ENCODE assay signal across 11 mouse cellular contexts in the genomic region with DNA sequence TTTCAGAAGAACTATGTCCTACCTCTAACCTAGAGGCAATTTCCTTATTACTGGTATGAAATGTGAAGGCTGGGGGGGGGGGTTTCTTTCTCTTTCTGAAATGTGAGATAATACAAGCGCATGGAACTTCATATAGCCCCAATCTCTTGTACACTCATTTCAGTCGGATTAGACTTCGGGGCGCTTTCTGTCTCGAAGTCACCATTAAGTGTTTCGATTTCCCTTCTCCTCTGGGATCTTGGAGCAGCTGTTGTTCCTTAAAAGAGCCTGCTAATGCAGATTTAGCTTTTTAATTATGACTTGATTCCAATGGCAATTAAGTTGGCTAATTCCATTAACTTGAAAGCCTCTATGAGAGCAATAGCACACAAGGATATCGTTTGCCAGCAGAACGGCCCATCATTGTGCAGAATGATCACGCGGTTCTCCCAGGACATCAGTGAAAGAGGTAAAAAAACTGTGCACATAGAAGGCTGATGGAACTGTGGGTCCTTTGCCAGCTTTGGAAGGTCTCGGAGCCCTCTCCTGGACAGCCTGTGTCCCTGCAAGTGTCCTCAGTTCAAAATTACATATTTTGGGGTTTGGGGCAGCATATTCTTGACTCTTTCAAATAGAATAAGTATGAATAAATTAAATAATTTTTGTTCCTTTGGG. TPM values are rescaled to one million over a fixed set of nuclear protein-coding genes. Genes with fewer than 3 reads are reported as not detected.
DNase-seq lines count a peak whose midpoint lies in the region; ATAC-seq and TF ChIP-seq lines count a peak whose summit lies in the region.
"Had no signal": no experiment of that assay in that cellular context is flagged by ENCODE, and none has a peak within 500 bp of the region (broad histone marks: within the 10 kb centered on the region; RNA-seq: fewer than 3 reads in every experiment).

No protein-coding gene starts in this region.

- H3K9me3 ChIP-seq in kidney, embryonic 16.5 days (ENCODE audit: low read length): no peaks in the 10 kb centered on the region
- H3K9me3 ChIP-seq in ES-Bruce4 (replicated peaks; ENCODE audit: control insufficient read depth, insufficient read depth, low read length, poor library complexity, severe bottlenecking): no peaks in the 10 kb centered on the region
- H3K9me3 ChIP-seq in hindbrain, embryonic 16.5 days (ENCODE audit: control insufficient read depth, low read length): no peaks in the 10 kb centered on the region
- H3K9me3 ChIP-seq: heart, embryonic 13.5 days; megakaryocyte, embryonic 14.5 days had no signal

- H3K4me1 ChIP-seq in kidney, embryonic 16.5 days (ENCODE audit: insufficient read depth, low read length): no peaks in the 10 kb centered on the region
- H3K4me1 ChIP-seq in ES-Bruce4 (ENCODE audit: control insufficient read depth, insufficient read depth, low read length): no peaks in the 10 kb centered on the region
- H3K4me1 ChIP-seq in hindbrain, embryonic 16.5 days (ENCODE audit: control insufficient read depth, insufficient read depth, low read depth, low read length): peaks cover 2% of the 10 kb centered on the region

- peak; percentile 38 for TF ChIP-seq CTCF in ES-Bruce4 (IDR thresholded peaks at IDR 0.05; ENCODE audit: low read depth, low read length)

- peak; percentile 40 for DNase-seq in embryo, embryonic 11 days
- DNase-seq in embryo, embryonic 9.5 days (ENCODE audit: extremely low spot score): no peak
- DNase-seq in kidney, postnatal 36 days: peak; percentile 13 to 32
- DNase-seq in ovary, adult 18-20 months (ENCODE audit: low spot score): no peak
- DNase-seq: adrenal gland, postnatal 25 days had no signal

- no peak overlapping the region for H3K4me3 ChIP-seq in kidney, embryonic 16.5 days (ENCODE audit: low read length)
- H3K4me3 ChIP-seq in ES-Bruce4 (ENCODE audit: low read depth, low read length): no peak overlapping the region
- no peak overlapping the region for H3K4me3 ChIP-seq in hindbrain, embryonic 16.5 days (ENCODE audit: low read length)
- H3K4me3 ChIP-seq: heart, embryonic 13.5 days; megakaryocyte, embryonic 14.5 days had no signal

- no peak for TF ChIP-seq EP300 in ES-Bruce4 (IDR thresholded peaks at IDR 0.05; ENCODE audit: insufficient read depth, low read depth, low read length)

- WGBS in kidney, embryonic 16.5 days: 83% methylated on average over 11 of the region's 11 CpGs
- WGBS in hindbrain, embryonic 16.5 days: 53% methylated on average over 11 of the region's 11 CpGs

- TF ChIP-seq POLR2A in ES-Bruce4 (IDR thresholded peaks at IDR 0.05; ENCODE audit: insufficient read depth, low read length): no peak

- no peak for ATAC-seq in kidney, embryonic 16.5 days (ENCODE audit: low FRiP score, low TSS enrichment)
- peak; percentile 77 for ATAC-seq in hindbrain, embryonic 16.5 days
- no peak for ATAC-seq in megakaryocyte progenitor cell, adult 5-6 weeks (replicated peaks; ENCODE audit: poor library complexity)

- no peak overlapping the region for H3K27ac ChIP-seq in kidney, embryonic 16.5 days (ENCODE audit: low read length)
- H3K27ac ChIP-seq in ES-Bruce4 (ENCODE audit: insufficient read depth, low read length): no peak overlapping the region
- H3K27ac ChIP-seq in hindbrain, embryonic 16.5 days (ENCODE audit: low read depth, low read length): no peak overlapping the region
- H3K27ac ChIP-seq: heart, embryonic 13.5 days had no signal

- no peak overlapping the region for H3K9ac ChIP-seq in kidney, embryonic 16.5 days (replicated peaks; ENCODE audit: low read length)
- no peak overlapping the region for H3K9ac ChIP-seq in ES-Bruce4 (ENCODE audit: low read depth, poor library complexity, severe bottlenecking)
- no peak overlapping the region for H3K9ac ChIP-seq in hindbrain, embryonic 16.5 days (ENCODE audit: low read depth, low read length)
- H3K9ac ChIP-seq: heart, embryonic 13.5 days had no signal

- H3K4me2 ChIP-seq in kidney, embryonic 16.5 days (replicated peaks; ENCODE audit: low read depth, low read length): no peak overlapping the region
- H3K4me2 ChIP-seq in hindbrain, embryonic 16.5 days (ENCODE audit: low read length): no peak overlapping the region
- H3K4me2 ChIP-seq: heart, embryonic 13.5 days had no signal

- no peaks in the 10 kb centered on the region for H3K36me3 ChIP-seq in kidney, embryonic 16.5 days (ENCODE audit: insufficient read depth, low read length)
- H3K36me3 ChIP-seq in ES-Bruce4 (ENCODE audit: control insufficient read depth, insufficient read depth, low read length, poor library complexity, severe bottlenecking): no peaks in the 10 kb centered on the region
- H3K36me3 ChIP-seq in hindbrain, embryonic 16.5 days (ENCODE audit: control insufficient read depth, insufficient read depth, low read length): no peaks in the 10 kb centered on the region
- H3K36me3 ChIP-seq: heart, embryonic 13.5 days had no signal

- no peaks in the 10 kb centered on the region for H3K27me3 ChIP-seq in kidney, embryonic 16.5 days (ENCODE audit: insufficient read depth, low read length)
- no peaks in the 10 kb centered on the region for H3K27me3 ChIP-seq in ES-Bruce4 (ENCODE audit: control insufficient read depth, insufficient read depth, low read length, poor library complexity, severe bottlenecking)
- H3K27me3 ChIP-seq in hindbrain, embryonic 16.5 days (replicated peaks; ENCODE audit: control insufficient read depth, insufficient read depth, low read length): peaks cover 2% of the 10 kb centered on the region; the same call in 1 of the 2 replicates
- H3K27me3 ChIP-seq: heart, embryonic 13.5 days; megakaryocyte, embryonic 14.5 days had no signal

RNA-seq across cellular contexts. Expression of a gene that starts 22.4 kb away (rescaled TPM):
- 0.27 and 0.71 TPM in 2 replicates for polyA plus RNA-seq in kidney, embryonic 16.5 days (2015; fragmentation: Nextera tagmentation; extraction: Ambion mirVana)
- polyA plus RNA-seq in ES-Bruce4 (2011; ENCODE audit: insufficient read depth, insufficient read length, low read depth, missing spikeins): not detected in 2 replicates
- polyA plus RNA-seq in hindbrain, embryonic 16.5 days (2015; fragmentation: Nextera tagmentation; extraction: Ambion mirVana): 0.41 and 0.56 TPM in 2 replicates
- total RNA-seq in megakaryocyte progenitor cell, adult 5-6 weeks (2015): not detected in 2 replicates
- not detected in 2 replicates for total RNA-seq in megakaryocyte progenitor cell, adult 5-6 weeks (2017)
- total RNA-seq: adrenal gland, postnatal 25 days had no signal

RNA-seq across cellular contexts. Expression of a gene that starts 22.7 kb away (rescaled TPM):
- 24.6 and 27.2 TPM in 2 replicates for polyA plus RNA-seq in kidney, embryonic 16.5 days (2015; fragmentation: Nextera tagmentation; extraction: Ambion mirVana)
- polyA plus RNA-seq in ES-Bruce4 (2011; ENCODE audit: insufficient read depth, insufficient read length, low read depth, missing spikeins): 36.7 and 42.4 TPM in 2 replicates
- polyA plus RNA-seq in hindbrain, embryonic 16.5 days (2015; fragmentation: Nextera tagmentation; extraction: Ambion mirVana): 7.1 and 8.4 TPM in 2 replicates
- 35.4 and 45.4 TPM in 2 replicates for total RNA-seq in megakaryocyte progenitor cell, adult 5-6 weeks (2015)
- 40.1 and 42.2 TPM in 2 replicates for total RNA-seq in megakaryocyte progenitor cell, adult 5-6 weeks (2017)

Comparison
In these comparisons a context has a peak if more than half of its experiments do, and no peak if none do; other contexts are left out.
1. DNase-seq: peak in embryo, embryonic 11 days (single experiment) and kidney, postnatal 36 days (2 of 2); none in embryo, embryonic 9.5 days (single experiment) and ovary, adult 18-20 months (single experiment).